Mouse (Mus musculus) forebrain, embryonic 11.5 days (tissue): ENCODE data around the gene Lamb2. TPM values are rescaled to one million over a fixed set of nuclear protein-coding genes. Genes with fewer than 3 reads are reported as not detected.

Experiments
- ATAC-seq: fragments of 200-750 bp; cut with Nextera tagmentation; replicated peaks from 2 replicates; pipeline ENCODE4 v1.8.0; 2017; ENCODE audit warnings: moderate TSS enrichment; ENCODE audit not compliant: low FRiP score
- DNase-seq: peaks from one replicate; pipeline ENCODE4 v3.0.0-alpha.2; 2017; ENCODE audit warnings: low spot score
- H3K27ac ChIP-seq: fragments of 300-500 bp; sonication (generic); 2 replicates; pipeline ENCODE4 v1.5.1; 2014; ENCODE audit warnings: low read depth, low read length
- H3K27me3 ChIP-seq: fragments of 300-500 bp; sonication (generic); 2 replicates; pipeline ENCODE4 v1.6.1; 2014; ENCODE audit warnings: mild to moderate bottlenecking, low read length, mixed read lengths; ENCODE audit not compliant: control insufficient read depth, insufficient read depth
- H3K36me3 ChIP-seq: fragments of 300-500 bp; sonication (generic); 2 replicates; pipeline ENCODE4 v1.6.1; 2014; ENCODE audit warnings: mild to moderate bottlenecking, low read length, moderate library complexity, mixed read lengths; ENCODE audit not compliant: control insufficient read depth, insufficient read depth
- H3K4me1 ChIP-seq: fragments of 300-500 bp; sonication (generic); replicated peaks from 2 replicates; pipeline ENCODE4 v1.6.1; 2014; ENCODE audit warnings: low read length, mixed read lengths; ENCODE audit not compliant: control insufficient read depth, insufficient read depth
- H3K4me2 ChIP-seq: fragments of 300-500 bp; sonication (generic); 2 replicates; pipeline ENCODE4 v1.6.1; 2014; ENCODE audit warnings: low read depth, mild to moderate bottlenecking, low read length, moderate library complexity, mixed read lengths; ENCODE audit not compliant: severe bottlenecking
- H3K4me3 ChIP-seq: fragments of 300-500 bp; sonication (generic); 2 replicates; pipeline ENCODE4 v1.5.1; 2014; ENCODE audit warnings: low read depth, low read length
- H3K9ac ChIP-seq: fragments of 300-500 bp; sonication (generic); 2 replicates; pipeline ENCODE4 v1.6.1; 2014; ENCODE audit warnings: low read length
- H3K9me3 ChIP-seq: fragments of 300-500 bp; sonication (generic); 2 replicates; pipeline ENCODE4 v1.6.1; 2016; ENCODE audit warnings: low read length, mixed read lengths; ENCODE audit not compliant: control insufficient read depth
- WGBS: fragments of 180-500 bp; shearing (Covaris S2); extraction: QIAGEN DNeasy Blood & Tissue Kit; methylation state at CpG from one replicate; pipeline ENCODE4 v1.1.7; 2014; 5-methylcytosine and 5-hydroxymethylcytosine counted together
- polyA plus RNA-seq: library from polyadenylated mRNA; unstranded; fragments of >200 nt; fragmentation: Nextera tagmentation; extraction: Ambion mirVana; gene quantifications from 2 replicates; pipeline ENCODE4 v1.2.1, GENCODE M21; 2014

The Lamb2 gene
- polyA plus RNA-seq, 1 experiment from 2014 or later: 40.9 TPM

DNA sequence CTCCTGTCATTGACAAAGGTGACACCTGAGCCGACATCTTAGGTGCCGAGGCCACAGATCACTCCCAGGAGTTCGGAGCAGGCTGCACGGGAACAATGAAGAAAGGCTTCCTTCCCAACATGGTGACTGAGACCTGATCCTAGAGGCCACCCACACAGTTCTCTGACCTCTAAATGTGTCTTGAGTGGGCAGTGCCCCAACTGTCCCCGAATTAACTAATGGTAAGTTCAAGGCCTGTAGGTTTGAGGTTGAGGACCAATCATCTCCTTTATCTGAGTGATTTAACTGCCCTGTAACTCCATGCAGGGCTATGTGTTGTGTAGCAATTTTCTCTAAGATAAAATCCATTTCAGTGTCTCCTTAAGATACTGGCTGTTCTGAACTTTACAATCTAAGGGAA lies 10.1 kb upstream of the Lamb2 start:
- H3K27me3 ChIP-seq: no peaks in the 10 kb centered on the region
- no peak overlapping the region for H3K27ac ChIP-seq
- no peak overlapping the region for H3K4me3 ChIP-seq
- H3K4me1 ChIP-seq: no peaks in the 10 kb centered on the region
- ATAC-seq (no peak), DNase-seq (no peak)
- WGBS: 81% methylated on average over 5 of the region's 5 CpGs
- H3K36me3 ChIP-seq: no peaks in the 10 kb centered on the region
- H3K9me3 ChIP-seq: no peaks in the 10 kb centered on the region
- no peak overlapping the region for H3K4me2 ChIP-seq
- no peak overlapping the region for H3K9ac ChIP-seq

DNA sequence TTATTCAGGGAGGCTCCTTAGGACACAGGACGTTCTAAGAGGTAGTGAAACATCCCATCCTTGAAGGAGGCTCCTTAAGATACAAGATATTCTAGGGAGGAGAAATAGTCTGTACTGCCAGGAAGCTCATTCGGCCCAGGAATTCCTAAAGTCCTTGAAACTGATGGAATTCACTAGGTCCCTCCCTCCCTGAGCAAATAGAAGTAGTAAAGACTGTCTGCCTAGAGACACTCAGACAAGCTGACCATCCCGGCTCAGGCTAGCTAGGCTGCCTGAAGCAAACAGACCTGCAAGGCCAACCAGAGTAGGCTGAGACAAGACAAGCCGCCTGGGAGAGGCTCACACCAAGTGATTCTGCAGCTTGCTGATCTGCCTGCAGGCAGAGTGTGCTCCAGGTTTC lies 9.7 kb upstream of the Lamb2 start:
- H3K4me2 ChIP-seq: no peak overlapping the region
- ATAC-seq (no peak), DNase-seq (no peak)
- H3K27ac ChIP-seq: no peak overlapping the region
- no peaks in the 10 kb centered on the region for H3K36me3 ChIP-seq
- H3K27me3 ChIP-seq: no peaks in the 10 kb centered on the region
- H3K9me3 ChIP-seq: no peaks in the 10 kb centered on the region
- no peak overlapping the region for H3K9ac ChIP-seq
- 78% methylated on average over 4 of the region's 4 CpGs for WGBS
- H3K4me1 ChIP-seq: no peaks in the 10 kb centered on the region
- H3K4me3 ChIP-seq: no peak overlapping the region

DNA sequence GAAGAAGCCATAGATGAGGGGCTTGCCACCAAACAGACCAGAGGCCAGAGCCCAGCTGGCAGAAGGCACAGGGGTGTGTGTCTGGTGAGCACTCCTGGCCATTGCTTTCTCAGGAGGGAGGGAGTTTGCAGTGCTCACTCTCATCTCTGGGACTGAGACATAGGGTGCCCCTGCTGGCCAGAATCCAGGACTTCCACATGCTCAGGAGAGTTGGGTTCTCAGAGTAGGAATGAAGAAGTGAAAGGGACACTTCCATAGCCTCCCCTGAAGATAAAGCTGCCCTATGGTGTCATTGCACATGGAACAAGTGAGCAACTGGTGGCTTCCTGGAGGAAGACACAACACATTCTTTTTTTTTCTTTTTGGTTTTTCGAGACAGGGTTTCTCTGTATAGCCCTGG lies 5.0 kb upstream of the Lamb2 start:
- Histone ChIP-seq H3K4me1 (peaks cover 9% of the 10 kb centered on the region; the same call in 1 of the 2 replicates), H3K4me2 (no peak overlapping the region), H3K36me3 (no peaks in the 10 kb centered on the region), H3K27me3 (no peaks in the 10 kb centered on the region), H3K9ac (no peak overlapping the region), H3K9me3 (no peaks in the 10 kb centered on the region), H3K27ac (no peak overlapping the region), H3K4me3 (no peak overlapping the region)
- no peak for DNase-seq
- ATAC-seq: no peak
- WGBS: 50% methylated on average over 1 of the region's 1 CpGs

DNA sequence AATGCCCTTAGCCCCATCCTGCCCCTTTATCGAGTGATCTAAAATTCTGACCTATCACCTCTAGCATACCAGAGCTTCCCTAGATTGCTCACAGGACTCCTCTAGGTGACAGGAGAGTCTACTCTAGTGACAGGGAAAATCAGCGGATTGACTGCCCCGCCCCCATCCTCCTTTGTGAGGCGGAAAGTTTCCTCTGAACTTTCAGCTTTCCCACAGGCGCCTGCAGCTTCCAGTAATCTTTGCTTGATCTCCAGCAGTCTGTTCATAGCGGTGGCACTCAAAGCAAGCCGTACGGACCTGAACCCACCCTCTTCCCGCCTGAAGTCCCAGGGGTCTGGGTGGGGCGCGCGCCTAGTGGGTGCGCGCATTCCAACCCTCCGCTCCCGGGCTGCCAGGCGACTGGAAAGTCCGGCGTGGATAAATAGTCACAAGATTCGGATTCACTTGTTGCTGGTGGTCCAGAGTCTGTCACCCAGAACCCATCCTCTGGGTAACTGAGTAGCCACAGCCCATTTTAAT lies 839 bp upstream of the Lamb2 start:
- H3K27ac ChIP-seq: peak overlapping the region; percentile 79
- ATAC-seq (peak; percentile 75), DNase-seq (peak; percentile 91)
- no peaks in the 10 kb centered on the region; the same call in 1 of the 2 replicates for H3K36me3 ChIP-seq
- peaks cover 13% of the 10 kb centered on the region; the same call in 1 of the 2 replicates for H3K4me1 ChIP-seq
- peak overlapping the region; percentile 37 for H3K4me3 ChIP-seq
- no peaks in the 10 kb centered on the region for H3K9me3 ChIP-seq
- peak overlapping the region; percentile 61 for H3K4me2 ChIP-seq
- peak overlapping the region; percentile 61 for H3K9ac ChIP-seq
- no peaks in the 10 kb centered on the region for H3K27me3 ChIP-seq
- under 1% methylated on average over 20 of the region's 20 CpGs for WGBS

DNA sequence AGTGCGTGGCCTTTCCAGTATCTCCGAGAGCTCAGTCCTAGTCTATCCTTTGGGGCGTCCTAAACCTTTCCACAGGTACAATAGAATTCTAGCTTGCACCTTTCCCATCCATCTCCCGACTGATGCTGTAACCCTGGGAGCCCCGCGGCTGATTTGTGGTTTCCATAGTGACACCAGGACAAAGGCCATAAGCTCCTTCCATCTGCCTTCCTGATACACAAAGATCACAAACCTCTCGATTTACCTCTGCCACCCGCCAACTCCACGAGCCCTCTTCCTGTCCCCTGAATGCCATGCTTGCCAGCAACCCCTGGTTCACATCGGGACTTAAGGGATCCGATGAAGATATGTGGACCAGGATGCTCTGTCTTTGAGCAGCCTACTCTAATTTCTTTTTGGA lies 295 bp upstream of the Lamb2 start:
- peaks cover 2% of the 10 kb centered on the region for H3K36me3 ChIP-seq
- H3K4me3 ChIP-seq: peak overlapping the region; percentile 37; the same call in 1 of the 2 replicates
- peak; percentile 62 for DNase-seq
- WGBS: 26% methylated on average over 11 of the region's 11 CpGs
- H3K4me2 ChIP-seq: peak overlapping the region; percentile 61; the same call in 1 of the 2 replicates
- peaks cover 13% of the 10 kb centered on the region; the same call in 1 of the 2 replicates for H3K4me1 ChIP-seq
- H3K27ac ChIP-seq: peak overlapping the region; percentile 79; the same call in 1 of the 2 replicates
- H3K9ac ChIP-seq: peak overlapping the region; percentile 44; the same call in 1 of the 2 replicates
- ATAC-seq: peak; percentile 28; the same call in 1 of the 2 replicates
- H3K27me3 ChIP-seq: no peaks in the 10 kb centered on the region
- no peaks in the 10 kb centered on the region for H3K9me3 ChIP-seq

DNA sequence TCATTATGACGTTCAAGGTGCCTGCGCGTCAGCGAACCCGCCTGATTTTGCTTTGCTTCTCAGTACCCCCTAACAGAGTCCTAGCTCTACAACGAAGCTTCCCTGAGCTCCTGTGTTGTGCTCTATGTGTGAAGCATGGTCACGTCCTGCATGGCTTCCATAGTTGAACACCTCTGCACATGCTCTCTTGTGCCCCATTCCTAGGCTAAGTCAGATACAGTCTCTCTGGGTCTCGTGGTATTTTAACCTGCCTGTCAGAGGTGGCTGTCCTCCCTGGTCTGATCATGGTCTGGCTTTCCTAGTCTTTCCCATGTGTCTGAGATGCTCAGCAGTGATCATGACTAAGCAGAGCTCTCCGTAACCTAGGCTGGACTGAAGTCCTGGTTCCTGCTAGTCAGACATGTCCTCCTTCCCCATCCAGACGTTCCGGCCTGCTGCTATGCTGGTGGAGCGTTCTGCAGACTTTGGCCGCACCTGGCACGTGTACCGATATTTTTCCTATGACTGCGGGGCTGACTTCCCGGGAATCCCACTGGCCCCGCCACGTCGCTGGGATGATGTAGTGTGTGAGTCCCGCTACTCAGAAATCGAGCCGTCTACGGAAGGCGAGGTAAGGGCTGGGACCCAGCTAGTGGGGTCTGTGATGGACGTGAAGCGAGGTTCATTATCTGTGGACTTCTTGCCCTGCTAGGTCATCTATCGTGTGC lies 1.4 kb downstream of the Lamb2 start:
- DNase-seq (no peak), ATAC-seq (no peak)
- Histone ChIP-seq H3K27ac (no peak overlapping the region), H3K9ac (no peak overlapping the region), H3K36me3 (peaks cover 4% of the 10 kb centered on the region), H3K4me3 (no peak overlapping the region), H3K27me3 (no peaks in the 10 kb centered on the region), H3K4me1 (peaks cover 13% of the 10 kb centered on the region; the same call in 1 of the 2 replicates), H3K9me3 (no peaks in the 10 kb centered on the region), H3K4me2 (no peak overlapping the region)
- WGBS: 94% methylated on average over 28 of the region's 28 CpGs

DNA sequence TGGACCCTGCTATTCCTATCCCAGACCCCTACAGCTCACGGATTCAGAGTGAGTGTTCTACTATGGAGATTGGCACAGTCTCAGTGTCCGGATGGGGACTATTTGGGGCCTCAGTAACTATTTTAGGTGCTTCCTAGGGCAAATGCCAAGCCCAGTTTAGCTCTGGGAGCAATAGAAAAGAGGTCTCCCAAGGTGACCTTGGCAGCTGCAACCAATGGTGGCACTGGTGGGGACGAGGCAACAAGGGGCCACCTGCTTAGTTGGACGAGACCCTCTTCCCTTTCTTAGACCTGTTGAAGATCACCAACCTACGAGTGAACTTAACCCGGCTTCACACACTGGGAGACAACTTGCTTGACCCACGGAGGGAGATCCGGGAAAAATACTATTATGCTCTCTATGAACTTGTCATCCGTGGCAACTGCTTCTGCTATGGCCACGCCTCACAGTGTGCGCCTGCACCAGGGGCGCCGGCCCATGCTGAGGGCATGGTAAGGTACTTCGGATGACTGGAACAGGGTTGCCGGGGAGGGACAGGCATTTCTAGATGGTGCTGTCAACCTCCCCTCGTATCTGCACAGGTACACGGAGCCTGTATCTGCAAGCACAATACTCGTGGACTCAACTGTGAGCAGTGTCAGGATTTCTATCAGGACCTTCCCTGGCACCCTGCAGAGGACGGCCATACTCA lies 2.1 kb downstream of the Lamb2 start:
- peaks cover 4% of the 10 kb centered on the region for H3K36me3 ChIP-seq
- DNase-seq: no peak
- no peaks in the 10 kb centered on the region for H3K9me3 ChIP-seq
- WGBS: 91% methylated on average over 19 of the region's 19 CpGs
- no peak overlapping the region for H3K4me3 ChIP-seq
- ATAC-seq: no peak
- no peaks in the 10 kb centered on the region for H3K27me3 ChIP-seq
- no peak overlapping the region for H3K27ac ChIP-seq
- H3K4me2 ChIP-seq: no peak overlapping the region
- H3K9ac ChIP-seq: no peak overlapping the region
- H3K4me1 ChIP-seq: peaks cover 13% of the 10 kb centered on the region; the same call in 1 of the 2 replicates

DNA sequence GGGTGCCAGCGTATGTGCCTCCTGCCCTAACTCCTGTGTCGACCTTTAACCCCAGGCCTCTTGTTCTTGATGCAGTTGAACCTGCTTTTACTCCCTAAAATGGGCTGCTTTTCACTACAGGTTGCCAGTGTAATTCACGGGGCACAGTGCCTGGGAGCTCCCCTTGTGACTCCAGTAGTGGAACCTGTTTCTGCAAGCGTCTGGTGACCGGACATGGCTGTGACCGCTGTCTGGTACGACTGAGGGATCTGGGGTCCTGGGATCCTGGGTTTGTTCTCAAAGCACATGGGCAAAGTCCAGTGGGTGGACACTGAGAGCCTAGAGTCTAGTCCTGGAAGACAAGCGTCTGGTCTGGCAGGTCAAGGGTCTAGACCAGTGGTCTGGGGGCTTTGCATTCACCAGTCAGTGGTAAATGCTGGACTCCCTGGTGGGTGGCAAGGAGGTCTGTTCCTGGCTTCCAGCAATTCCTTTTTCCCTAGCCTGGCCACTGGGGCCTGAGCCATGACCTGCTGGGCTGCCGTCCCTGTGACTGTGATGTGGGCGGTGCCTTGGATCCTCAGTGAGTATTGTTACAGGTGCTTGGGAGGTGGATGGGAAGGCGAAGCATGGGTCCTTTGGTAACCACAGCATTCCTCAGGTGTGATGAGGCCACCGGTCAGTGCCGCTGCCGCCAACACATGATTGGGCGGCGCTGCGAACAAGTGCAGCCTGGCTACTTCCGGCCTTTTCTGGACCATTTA lies 3.7 kb downstream of the Lamb2 start:
- no peak overlapping the region for H3K4me3 ChIP-seq
- ATAC-seq (no peak), DNase-seq (no peak)
- peaks cover 13% of the 10 kb centered on the region; the same call in 1 of the 2 replicates for H3K4me1 ChIP-seq
- peaks cover 4% of the 10 kb centered on the region for H3K36me3 ChIP-seq
- H3K27ac ChIP-seq: no peak overlapping the region
- H3K27me3 ChIP-seq: no peaks in the 10 kb centered on the region
- 94% methylated on average over 18 of the region's 18 CpGs for WGBS
- no peak overlapping the region for H3K9ac ChIP-seq
- H3K9me3 ChIP-seq: no peaks in the 10 kb centered on the region
- H3K4me2 ChIP-seq: no peak overlapping the region
